Mouse (Mus musculus) MEL (cell line): ENCODE results near the gene Dpp9. TPM values are rescaled to one million over a fixed set of nuclear protein-coding genes. Genes with fewer than 3 reads are reported as not detected.

Experiments used
- DNase-seq: peaks from one replicate; pipeline ENCODE4 v3.0.0; 2011; ENCODE audit warnings: low read depth, low spot score
- H3K27ac ChIP-seq: 2 replicates; pipeline ENCODE4 v1.5.1; 2012; ENCODE audit warnings: low read depth, mild to moderate bottlenecking, control low read depth, low read length, moderate library complexity; ENCODE audit not compliant: control insufficient read depth
- H3K27me3 ChIP-seq, 2 experiments: fragments of 150-350 bp in 1 of 2; sonication (generic) in 1 of 2; 2 replicates each; pipeline ENCODE4 v1.6.1; 2012; ENCODE audit warnings: low read length in 2 of 2, mild to moderate bottlenecking in 2 of 2, improper control_type of control experiment in 1 of 2, moderate library complexity in 1 of 2; ENCODE audit not compliant: insufficient read depth in 2 of 2, control insufficient read depth in 1 of 2
- H3K36me3 ChIP-seq, 2 experiments: 2 replicates each; pipeline ENCODE4 v1.6.1; 2012 to 2014; ENCODE audit warnings: low read length in 2 of 2, improper control_type of control experiment in 1 of 2, inconsistent platforms in 1 of 2, mild to moderate bottlenecking in 1 of 2; ENCODE audit not compliant: insufficient read depth in 2 of 2, control insufficient read depth in 1 of 2
- H3K4me1 ChIP-seq, 2 experiments: fragments of 150-350 bp in 1 of 2; sonication (generic) in 1 of 2; 2 replicates each; pipeline ENCODE4 v1.6.1; 2012; ENCODE audit warnings: low read length in 2 of 2, improper control_type of control experiment in 1 of 2, mild to moderate bottlenecking in 1 of 2; ENCODE audit not compliant: insufficient read depth in 2 of 2, control insufficient read depth in 1 of 2
- H3K4me3 ChIP-seq, 2 experiments: fragments of 150-350 bp in 1 of 2; sonication (generic) in 1 of 2; 2 replicates each; pipeline ENCODE4 v1.5.1; 2012; ENCODE audit warnings: low read depth in 2 of 2, low read length in 2 of 2, mild to moderate bottlenecking in 2 of 2, moderate library complexity in 2 of 2, control low read depth in 1 of 2, improper control_type of control experiment in 1 of 2; ENCODE audit not compliant: control insufficient read depth in 1 of 2, insufficient read depth in 1 of 2
- H3K79me2 ChIP-seq: 2 replicates; pipeline ENCODE4 v1.6.1; 2012; ENCODE audit warnings: mild to moderate bottlenecking, low read length, moderate library complexity; ENCODE audit not compliant: control insufficient read depth, poor library complexity, insufficient read depth
- H3K9ac ChIP-seq: 2 replicates; pipeline ENCODE4 v1.6.1; 2012; ENCODE audit warnings: low read depth, mild to moderate bottlenecking, control low read depth, low read length, moderate library complexity; ENCODE audit not compliant: control insufficient read depth, poor library complexity, severe bottlenecking
- H3K9me3 ChIP-seq: fragments of 150-350 bp; sonication (generic); replicated peaks from 2 replicates; pipeline ENCODE4 v1.6.1; 2012; ENCODE audit warnings: mild to moderate bottlenecking, low read length, improper control_type of control experiment, moderate library complexity; ENCODE audit not compliant: insufficient read depth
- BHLHE40 ChIP-seq: IDR thresholded peaks from 2 replicates; pipeline ENCODE4 v1.6.1; 2012; ENCODE audit warnings: low read depth, mild to moderate bottlenecking, inconsistent platforms, low read length, improper control_type of control experiment, borderline replicate concordance
- ELF1 ChIP-seq: IDR thresholded peaks from 2 replicates; pipeline ENCODE4 v1.6.1; 2014; ENCODE audit warnings: low read depth, mild to moderate bottlenecking, inconsistent platforms, low read length, improper control_type of control experiment, moderate library complexity
- HCFC1 ChIP-seq: IDR thresholded peaks from 2 replicates; pipeline ENCODE4 v1.6.1; 2012; ENCODE audit warnings: low read depth, mild to moderate bottlenecking, inconsistent platforms, low read length, improper control_type of control experiment, moderate library complexity
- JUND ChIP-seq: IDR thresholded peaks from 2 replicates; pipeline ENCODE4 v1.6.1; 2011; ENCODE audit warnings: low read depth, mild to moderate bottlenecking, improper control_type of control experiment, low read length
- KAT2A ChIP-seq: conservative IDR thresholded peaks from 2 replicates; pipeline ENCODE4 v1.6.1; 2012; ENCODE audit warnings: low read depth, low read length, improper control_type of control experiment, inconsistent platforms
- MAX ChIP-seq: IDR thresholded peaks from 2 replicates; pipeline ENCODE4 v1.6.1; 2011; ENCODE audit warnings: low read length, improper control_type of control experiment
- MAZ ChIP-seq: IDR thresholded peaks from 2 replicates; pipeline ENCODE4 v1.6.1; 2012; ENCODE audit warnings: low read depth, mild to moderate bottlenecking, inconsistent platforms, low read length, improper control_type of control experiment
- NRF1 ChIP-seq: IDR thresholded peaks from 2 replicates; pipeline ENCODE4 v1.6.1; 2014; ENCODE audit warnings: low read depth, mild to moderate bottlenecking, inconsistent platforms, low read length, improper control_type of control experiment, moderate library complexity; ENCODE audit not compliant: poor library complexity, insufficient read depth, severe bottlenecking
- POLR2A ChIP-seq, 2 experiments: IDR thresholded peaks; 2 replicates each; pipeline ENCODE4 v1.6.1; 2011 to 2012; ENCODE audit warnings: low read length in 2 of 2, mild to moderate bottlenecking in 2 of 2, control low read depth in 1 of 2, improper control_type of control experiment in 1 of 2, low read depth in 1 of 2, moderate library complexity in 1 of 2; ENCODE audit not compliant: control insufficient read depth in 1 of 2, insufficient read depth in 1 of 2, poor library complexity in 1 of 2
- POLR2AphosphoS2 ChIP-seq: IDR thresholded peaks from 2 replicates; pipeline ENCODE4 v1.6.1; 2011; ENCODE audit warnings: low read length, improper control_type of control experiment
- POLR2AphosphoS5 ChIP-seq: IDR thresholded peaks from 2 replicates; pipeline ENCODE4 v1.6.1; 2012; ENCODE audit warnings: low read depth, borderline replicate concordance, mild to moderate bottlenecking, inconsistent platforms, low read length, moderate library complexity, mixed read lengths
- SIN3A ChIP-seq: IDR thresholded peaks from 2 replicates; pipeline ENCODE4 v1.6.1; 2012; ENCODE audit warnings: low read length, improper control_type of control experiment, inconsistent platforms
- SMC3 ChIP-seq: IDR thresholded peaks from 2 replicates; pipeline ENCODE4 v1.6.1; 2011; ENCODE audit warnings: low read depth, low read length, improper control_type of control experiment
- UBTF ChIP-seq: IDR thresholded peaks from 2 replicates; pipeline ENCODE4 v1.6.1; 2012; ENCODE audit warnings: low read depth, mild to moderate bottlenecking, inconsistent platforms, low read length, improper control_type of control experiment, moderate library complexity, borderline replicate concordance; ENCODE audit not compliant: insufficient read depth
- USF2 ChIP-seq, 2 experiments: IDR thresholded peaks; 2 replicates each; pipeline ENCODE4 v1.6.1; 2011 to 2012; ENCODE audit warnings: improper control_type of control experiment in 2 of 2, low read length in 2 of 2, borderline replicate concordance in 1 of 2, inconsistent platforms in 1 of 2, low read depth in 1 of 2, mild to moderate bottlenecking in 1 of 2; ENCODE audit not compliant: insufficient read depth in 1 of 2
- ZC3H11A ChIP-seq: IDR thresholded peaks from 2 replicates; pipeline ENCODE4 v1.6.1; 2012; ENCODE audit warnings: low read depth, mild to moderate bottlenecking, inconsistent platforms, low read length, improper control_type of control experiment
- ZKSCAN1 ChIP-seq: IDR thresholded peaks from 2 replicates; pipeline ENCODE4 v1.6.1; 2012; ENCODE audit warnings: low read depth, mild to moderate bottlenecking, inconsistent platforms, low read length, improper control_type of control experiment, moderate library complexity
- ZMIZ1 ChIP-seq: IDR thresholded peaks from 2 replicates; pipeline ENCODE4 v1.6.1; 2012; ENCODE audit warnings: low read depth, mild to moderate bottlenecking, inconsistent platforms, low read length, improper control_type of control experiment, moderate library complexity
- polyA plus RNA-seq, 2 experiments: library from polyadenylated mRNA; stranded (reverse) in 1 of 2; unstranded in 1 of 2; fragments of >175 nt in 1 of 2; fragments of >200 nt in 1 of 2; gene quantifications; 2 replicates each; pipeline versions ENCODE4 v1.2.1 to v1.2.4; 2012; ENCODE audit warnings: low replicate concordance in 2 of 2, low read depth in 1 of 2; ENCODE audit not compliant: insufficient read length in 2 of 2, insufficient read depth in 1 of 2, missing spikeins in 1 of 2
- total RNA-seq: library from RNA; depleted of rRNA; stranded (reverse); fragments of 300-350 nt; gene quantifications from 2 replicates; pipeline ENCODE4 v1.2.3, GENCODE M21; 2012

Dpp9 gene
- total and polyA plus RNA-seq, 3 experiments: 36.3 to 67.2 TPM; not detected in 1

DNA sequence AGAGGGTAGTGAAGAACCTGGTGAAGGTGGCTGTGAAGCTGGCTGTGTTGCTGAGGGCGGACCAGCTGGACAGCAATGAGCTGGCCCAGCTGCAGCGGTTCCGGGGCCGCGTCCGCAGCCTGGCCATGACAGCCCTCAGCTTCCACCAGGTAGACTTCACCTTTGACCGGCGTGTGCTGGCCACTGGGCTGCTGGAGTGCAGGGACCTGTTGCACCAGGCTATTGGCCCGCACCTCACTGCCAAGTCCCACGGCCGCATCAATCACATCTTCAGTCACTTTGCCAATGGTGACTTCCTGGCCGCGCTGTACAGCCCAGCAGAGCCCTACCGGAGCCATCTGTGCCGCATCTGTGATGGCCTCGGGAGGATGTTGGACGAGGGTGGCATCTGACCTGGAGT, 46.8 kb downstream of the Dpp9 start:
- Histone ChIP-seq H3K4me3 (no peak overlapping the region), H3K9ac (no peak overlapping the region), H3K27ac (no peak overlapping the region), H3K4me1 (no peaks in the 10 kb centered on the region), H3K9me3 (no peaks in the 10 kb centered on the region), H3K27me3 (no peaks in the 10 kb centered on the region), H3K79me2 (no peaks in the 10 kb centered on the region), H3K36me3 (no peaks in the 10 kb centered on the region)
- DNase-seq: no peak
- TF ChIP-seq ELF1: no peak
- no peak for TF ChIP-seq BHLHE40
- no peak for TF ChIP-seq ZKSCAN1
- no peak for TF ChIP-seq NRF1

DNA sequence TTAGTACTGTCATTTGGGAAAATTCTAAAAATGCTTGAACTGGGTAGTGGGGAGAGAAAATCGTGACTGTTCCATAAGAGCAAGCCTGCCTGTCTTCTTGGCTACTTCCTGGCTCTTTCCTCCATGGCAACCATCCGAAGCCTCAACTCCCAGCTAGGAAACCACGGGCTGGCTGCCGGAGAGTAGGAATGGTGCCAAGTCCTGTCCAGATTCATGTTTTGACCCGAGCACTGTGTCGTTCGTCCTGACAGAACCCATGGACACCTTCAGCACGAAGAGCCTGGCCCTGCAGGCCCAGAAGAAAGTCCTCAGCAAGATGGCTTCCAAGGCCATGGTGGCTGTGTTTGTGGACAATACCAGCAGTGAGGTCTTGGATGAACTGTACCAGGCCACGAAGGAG, 47.2 kb downstream of the Dpp9 start:
- Histone ChIP-seq H3K79me2 (no peaks in the 10 kb centered on the region), H3K9me3 (no peaks in the 10 kb centered on the region), H3K27me3 (no peaks in the 10 kb centered on the region), H3K36me3 (no peaks in the 10 kb centered on the region), H3K27ac (no peak overlapping the region), H3K4me3 (no peak overlapping the region)
- DNase-seq: no peak
- TF ChIP-seq ZC3H11A: no peak
- TF ChIP-seq NRF1: no peak
- no peak for TF ChIP-seq SMC3
- no peak for TF ChIP-seq HCFC1
- no peak for TF ChIP-seq UBTF
- TF ChIP-seq POLR2AphosphoS5: no peak
- TF ChIP-seq USF2 (IDR thresholded peaks at IDR 0.05; ENCODE audit: borderline replicate concordance in 1 of 2, insufficient read depth in 1 of 2, low read depth in 1 of 2, low read length in 2 of 2): no peak
- TF ChIP-seq MAZ: no peak
- TF ChIP-seq ZMIZ1: no peak
- no peak for TF ChIP-seq BHLHE40
- no peak for TF ChIP-seq SIN3A
- no peak for TF ChIP-seq JUND
- TF ChIP-seq KAT2A: no peak
- TF ChIP-seq POLR2A (IDR thresholded peaks at IDR 0.05; ENCODE audit: control insufficient read depth in 1 of 2, insufficient read depth in 1 of 2, low read depth in 1 of 2, low read length in 2 of 2, poor library complexity in 1 of 2): no peak
- no peak for TF ChIP-seq ELF1
- no peak for TF ChIP-seq POLR2AphosphoS2
- TF ChIP-seq ZKSCAN1: no peak
- TF ChIP-seq MAX: no peak
- TF ChIP-seq, all 39 proteins: peak for 0
- Histone ChIP-seq H3K9ac (no peak overlapping the region), H3K4me1 (no peaks in the 10 kb centered on the region)
